Mouse (Mus musculus): ENCODE results near the gene Robo4. TPM values are rescaled to one million over a fixed set of nuclear protein-coding genes. Genes with fewer than 3 reads are reported as not detected.

Gene Robo4
- total and polyA plus RNA-seq, 2 experiments from 2014 or later = 3.3 to 9.6 TPM

- DNase-seq (no peak), ATAC-seq (no peak)
- no peak for TF ChIP-seq CTCF (IDR thresholded peaks at IDR 0.05; ENCODE audit: low read depth)
- Histone ChIP-seq H3K9me3 (ENCODE audit: low read length) (no peaks in the 10 kb centered on the region), H3K27me3 (ENCODE audit: insufficient read depth, low read length) (no peaks in the 10 kb centered on the region), H3K4me2 (ENCODE audit: low read depth) (no peak overlapping the region), H3K27ac (ENCODE audit: low read depth, low read length) (no peak overlapping the region), H3K9ac (no peak overlapping the region), H3K4me3 (ENCODE audit: low read depth, low read length) (no peak overlapping the region), H3K4me1 (ENCODE audit: insufficient read depth) (no peaks in the 10 kb centered on the region), H3K36me3 (ENCODE audit: insufficient read depth) (no peaks in the 10 kb centered on the region)
- WGBS = 91% methylated on average over 4 of the region's 4 CpGs
These were observed 17.1 kb downstream of the Robo4 start for GRCm38 (mm10) chr9:37418791-37419190.

GRCm38 (mm10) chr9:37420676-37421075 is 19.0 kb downstream of the Robo4 start:
- Histone ChIP-seq H3K4me2 (ENCODE audit: low read depth) (peak overlapping the region; percentile 45), H3K4me3 (ENCODE audit: low read depth, low read length) (peak overlapping the region; percentile 20), H3K9me3 (ENCODE audit: low read length) (no peaks in the 10 kb centered on the region), H3K36me3 (ENCODE audit: insufficient read depth) (no peaks in the 10 kb centered on the region), H3K27me3 (ENCODE audit: insufficient read depth, low read length) (no peaks in the 10 kb centered on the region), H3K27ac (ENCODE audit: low read depth, low read length) (no peak overlapping the region), H3K9ac (peak overlapping the region; percentile 19; the same call in 1 of the 2 replicates), H3K4me1 (ENCODE audit: insufficient read depth) (no peaks in the 10 kb centered on the region)
- DNase-seq (peak; percentile 84), ATAC-seq (peak; percentile 93)
- TF ChIP-seq CTCF (IDR thresholded peaks at IDR 0.05; ENCODE audit: low read depth) = peak; percentile 74
- WGBS = under 1% methylated on average over 27 of the region's 27 CpGs

DNA sequence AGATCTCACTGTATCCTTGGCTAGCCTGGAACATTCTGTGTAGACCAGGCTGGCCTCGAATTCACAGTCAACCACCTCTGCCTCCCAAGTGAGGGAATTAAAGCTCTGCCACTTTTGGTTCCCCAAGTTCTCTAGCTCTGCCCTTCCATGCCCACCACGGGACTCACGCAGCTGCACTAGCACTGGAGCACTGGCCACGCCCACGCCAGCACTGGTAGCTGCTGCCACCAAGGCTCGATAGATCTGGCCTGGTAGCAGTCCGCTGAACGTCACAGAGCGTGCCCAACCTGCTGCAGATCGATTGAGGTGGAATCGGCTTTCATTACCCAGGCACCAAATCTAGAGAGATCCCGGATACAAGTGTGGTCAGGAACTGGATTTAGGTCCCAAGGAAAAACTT is 19.5 kb downstream of the Robo4 start:
- H3K9me3 ChIP-seq (ENCODE audit: low read length) = no peaks in the 10 kb centered on the region
- no peak overlapping the region for H3K9ac ChIP-seq
- WGBS = 34% methylated on average over 12 of the region's 12 CpGs
- DNase-seq (no peak), ATAC-seq (peak; percentile 53)
- no peaks in the 10 kb centered on the region for H3K36me3 ChIP-seq (ENCODE audit: insufficient read depth)
- peak overlapping the region; percentile 20 for H3K4me3 ChIP-seq (ENCODE audit: low read depth, low read length)
- no peak for TF ChIP-seq CTCF (IDR thresholded peaks at IDR 0.05; ENCODE audit: low read depth)
- H3K4me1 ChIP-seq (ENCODE audit: insufficient read depth) = no peaks in the 10 kb centered on the region
- no peak overlapping the region for H3K27ac ChIP-seq (ENCODE audit: low read depth, low read length)
- H3K4me2 ChIP-seq (ENCODE audit: low read depth) = peak overlapping the region; percentile 45
- no peaks in the 10 kb centered on the region for H3K27me3 ChIP-seq (ENCODE audit: insufficient read depth, low read length)

DNA sequence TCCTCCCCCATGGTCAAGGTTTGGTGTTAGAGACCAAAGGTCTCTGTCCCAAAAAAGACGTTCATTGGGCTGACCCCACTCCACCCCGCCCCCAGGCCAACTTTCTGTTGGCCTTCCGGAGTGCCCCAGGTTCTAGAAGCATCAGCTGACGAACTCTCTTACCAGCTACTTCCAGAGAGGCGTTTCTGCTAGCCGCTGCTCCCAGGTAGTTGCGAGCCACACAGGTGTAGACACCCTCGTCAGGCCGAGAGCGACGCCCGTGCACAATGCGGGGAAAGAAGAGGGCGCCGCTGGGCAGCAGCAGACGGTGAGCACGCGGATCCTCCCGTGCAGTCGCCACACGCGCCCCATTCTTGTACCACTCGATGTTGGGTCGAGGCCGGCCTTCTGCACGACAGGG is 27.6 kb downstream of the Robo4 start:
- H3K27me3 ChIP-seq (ENCODE audit: insufficient read depth, low read length) = peaks cover 36% of the 10 kb centered on the region
- no peak overlapping the region for H3K27ac ChIP-seq (ENCODE audit: low read depth, low read length)
- WGBS = 58% methylated on average over 26 of the region's 26 CpGs
- no peak for TF ChIP-seq CTCF (IDR thresholded peaks at IDR 0.05; ENCODE audit: low read depth)
- DNase-seq (no peak), ATAC-seq (no peak)
- H3K4me3 ChIP-seq (ENCODE audit: low read depth, low read length) = no peak overlapping the region
- no peaks in the 10 kb centered on the region for H3K36me3 ChIP-seq (ENCODE audit: insufficient read depth)
- no peaks in the 10 kb centered on the region for H3K9me3 ChIP-seq (ENCODE audit: low read length)
- H3K4me1 ChIP-seq (ENCODE audit: insufficient read depth) = no peaks in the 10 kb centered on the region
- no peak overlapping the region for H3K9ac ChIP-seq
- no peak overlapping the region for H3K4me2 ChIP-seq (ENCODE audit: low read depth)

DNA sequence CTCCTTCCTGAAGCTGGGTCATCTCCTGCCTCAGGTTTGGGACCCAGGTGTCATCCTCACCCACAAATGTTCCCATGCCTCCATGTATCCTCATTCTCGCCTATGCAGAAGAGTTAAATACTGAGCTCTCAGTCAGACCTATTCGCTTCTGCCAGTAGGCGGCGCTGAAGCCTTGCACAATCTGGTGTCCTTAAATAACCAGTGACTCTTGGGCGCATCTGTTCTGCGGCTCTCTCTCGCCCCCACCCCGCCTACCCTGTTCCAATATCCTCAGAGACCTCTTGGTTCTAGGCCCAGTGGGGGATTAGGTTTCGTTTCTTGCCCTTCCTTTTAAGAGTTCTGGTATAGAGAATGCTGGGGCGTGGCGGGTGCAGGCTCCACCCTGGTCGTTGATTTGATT is 28.9 kb downstream of the Robo4 start:
- Histone ChIP-seq H3K36me3 (ENCODE audit: insufficient read depth) (no peaks in the 10 kb centered on the region), H3K4me1 (ENCODE audit: insufficient read depth) (no peaks in the 10 kb centered on the region), H3K4me3 (ENCODE audit: low read depth, low read length) (0 out of 2 replicates have a peak overlapping the region, but pooled peaks have one; percentile 9), H3K9me3 (ENCODE audit: low read length) (no peaks in the 10 kb centered on the region), H3K27ac (ENCODE audit: low read depth, low read length) (no peak overlapping the region), H3K27me3 (ENCODE audit: insufficient read depth, low read length) (peaks cover 48% of the 10 kb centered on the region), H3K9ac (no peak overlapping the region), H3K4me2 (ENCODE audit: low read depth) (peak overlapping the region; percentile 37)
- ATAC-seq (peak; percentile 90), DNase-seq (peak; percentile 95)
- TF ChIP-seq CTCF (IDR thresholded peaks at IDR 0.05; ENCODE audit: low read depth) = peak; percentile 97
- under 1% methylated on average over 12 of the region's 12 CpGs for WGBS

- DNase-seq = peak; percentile 53
- peak overlapping the region; percentile 25; the same call in 1 of the 2 replicates for H3K9ac ChIP-seq
- peak overlapping the region; percentile 41 for H3K4me3 ChIP-seq (ENCODE audit: low read depth, low read length)
- peak; percentile 70 for TF ChIP-seq CTCF (IDR thresholded peaks at IDR 0.05; ENCODE audit: low read depth)
- ATAC-seq = peak; percentile 61
- no peak overlapping the region for H3K27ac ChIP-seq (ENCODE audit: low read depth, low read length)
- peaks cover 54% of the 10 kb centered on the region for H3K27me3 ChIP-seq (ENCODE audit: insufficient read depth, low read length)
- no peaks in the 10 kb centered on the region for H3K36me3 ChIP-seq (ENCODE audit: insufficient read depth)
- no peaks in the 10 kb centered on the region for H3K4me1 ChIP-seq (ENCODE audit: insufficient read depth)
- 1% methylated on average over 17 of the region's 17 CpGs for WGBS
- no peaks in the 10 kb centered on the region for H3K9me3 ChIP-seq (ENCODE audit: low read length)
- H3K4me2 ChIP-seq (ENCODE audit: low read depth) = peak overlapping the region; percentile 85
These were observed 30.4 kb downstream of the Robo4 start for GRCm38 (mm10) chr9:37432026-37432666.

DNA sequence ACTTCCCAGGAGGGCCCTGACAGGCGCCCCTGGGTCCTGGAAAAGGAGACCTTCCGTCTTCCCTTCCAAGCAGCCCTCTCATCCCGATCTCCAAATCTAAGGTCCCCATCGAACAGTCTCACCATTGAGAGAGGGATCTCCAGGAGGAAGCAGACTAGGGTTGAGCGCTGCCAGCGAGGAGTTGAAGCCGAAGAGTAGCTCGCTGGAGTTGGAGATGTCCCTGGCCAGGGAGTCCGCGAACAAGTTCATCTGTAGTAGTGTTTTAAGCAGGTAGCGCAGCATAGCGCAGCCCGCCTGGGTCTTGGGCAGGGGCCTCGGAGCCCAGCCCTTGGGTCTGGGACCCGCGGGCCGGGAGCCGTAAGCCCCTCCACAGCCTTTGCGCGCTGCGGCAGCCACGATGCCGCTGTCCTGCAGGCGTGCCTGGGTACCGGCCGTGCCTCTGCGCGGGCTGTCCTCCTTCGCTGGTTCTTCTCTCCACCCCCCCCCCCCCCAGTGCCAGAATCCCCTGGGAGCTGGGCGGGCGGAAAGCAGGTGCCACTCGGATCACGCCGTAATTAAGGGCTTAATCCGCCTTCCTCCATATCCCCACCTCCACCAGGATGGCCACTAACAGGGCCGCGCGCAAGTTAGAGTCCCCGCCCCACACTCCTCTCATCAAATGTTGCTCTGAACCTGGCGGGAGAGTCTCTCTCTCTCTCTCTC is 31.2 kb downstream of the Robo4 start, which contains the start of gene Robo3:
TSS of gene Robo3 (minus strand) at position 527 of the 702 bp plus-strand sequence.
- DNase-seq (peak; percentile 38), ATAC-seq (0 out of 2 replicates have a peak, but pooled peaks have one; percentile 7)
- H3K4me2 ChIP-seq (ENCODE audit: low read depth) = peak within 1 kb of the TSS; percentile 85
- H3K27ac ChIP-seq (ENCODE audit: low read depth, low read length) = no peak within 1 kb of the TSS
- no peaks in the 10 kb centered on the region for H3K36me3 ChIP-seq (ENCODE audit: insufficient read depth)
- H3K27me3 ChIP-seq (ENCODE audit: insufficient read depth, low read length) = peaks cover 54% of the 10 kb centered on the region
- no peak for TF ChIP-seq CTCF (IDR thresholded peaks at IDR 0.05; ENCODE audit: low read depth)
- no peaks in the 10 kb centered on the region for H3K4me1 ChIP-seq (ENCODE audit: insufficient read depth)
- peak within 1 kb of the TSS; percentile 25 for H3K9ac ChIP-seq
- peak within 1 kb of the TSS; percentile 41 for H3K4me3 ChIP-seq (ENCODE audit: low read depth, low read length)
- H3K9me3 ChIP-seq (ENCODE audit: low read length) = no peaks in the 10 kb centered on the region
- WGBS = under 1% methylated on average over 32 of the region's 40 CpGs

Data from forebrain, postnatal 0 days (tissue).